Mouse (Mus musculus) lung, postnatal 25 days (tissue): ENCODE measurements around the gene Myoz1.
"Not testable (repeated sequence)": the region's sequence is repeated elsewhere in the genome, so short reads cannot be mapped to it uniquely, and the experiment has no call there.

Experiments used
- DNase-seq: peaks from one replicate; pipeline ENCODE4 v3.0.0; 2022; ENCODE audit warnings: low spot score

Gene Myoz1

GRCm38 (mm10) chr14:20638702-20639101, 17.6 kb downstream of the Myoz1 start:
- no peak for DNase-seq

GRCm38 (mm10) chr14:20637818-20638574, 18.3 kb downstream of the Myoz1 start:
- DNase-seq: no peak

- DNase-seq: not testable (repeated sequence)
Measured at GRCm38 (mm10) chr14:20636968-20637367, 19.4 kb downstream of the Myoz1 start.

GRCm38 (mm10) chr14:20635546-20635945, 20.8 kb downstream of the Myoz1 start:
- peak; percentile 42 for DNase-seq

GRCm38 (mm10) chr14:20631253-20631652, 25.1 kb downstream of the Myoz1 start:
- peak; percentile 65 for DNase-seq

- no peak for DNase-seq
Measured at GRCm38 (mm10) chr14:20626971-20627370, 29.4 kb downstream of the Myoz1 start.

- DNase-seq: no peak
Measured at GRCm38 (mm10) chr14:20626447-20626846, 29.9 kb downstream of the Myoz1 start.

- no peak for DNase-seq
Measured at GRCm38 (mm10) chr14:20622907-20623306, 33.4 kb downstream of the Myoz1 start.

- no peak for DNase-seq
Measured at GRCm38 (mm10) chr14:20622412-20622811, 33.9 kb downstream of the Myoz1 start.

GRCm38 (mm10) chr14:20621903-20622302, 34.4 kb downstream of the Myoz1 start:
- DNase-seq: no peak

- no peak for DNase-seq
Measured at GRCm38 (mm10) chr14:20619131-20619530, 37.2 kb downstream of the Myoz1 start.

GRCm38 (mm10) chr14:20618211-20618610, 38.1 kb downstream of the Myoz1 start:
- peak; percentile 72 for DNase-seq

GRCm38 (mm10) chr14:20616421-20616820, 39.9 kb downstream of the Myoz1 start:
- peak; percentile 71 for DNase-seq

GRCm38 (mm10) chr14:20615075-20615474, 41.3 kb downstream of the Myoz1 start:
- DNase-seq: no peak

GRCm38 (mm10) chr14:20612820-20613219, 43.5 kb downstream of the Myoz1 start:
- DNase-seq: no peak

GRCm38 (mm10) chr14:20610146-20610545, 46.2 kb downstream of the Myoz1 start:
- DNase-seq: peak; percentile 89

GRCm38 (mm10) chr14:20609519-20609918, 46.8 kb downstream of the Myoz1 start:
- DNase-seq: no peak

- peak; percentile 81 for DNase-seq
Measured at GRCm38 (mm10) chr14:20607396-20608126, 48.8 kb downstream of the Myoz1 start.

- no peak for DNase-seq
Measured at GRCm38 (mm10) chr14:20601287-20601686, 55.1 kb downstream of the Myoz1 start.

GRCm38 (mm10) chr14:20600203-20600602, 56.1 kb downstream of the Myoz1 start:
- DNase-seq: no peak

- DNase-seq: no peak
Measured at GRCm38 (mm10) chr14:20599542-20599941, 56.8 kb downstream of the Myoz1 start.
